Comparison of ENCODE assay signal across 21 mouse cellular contexts in the genomic region with DNA sequence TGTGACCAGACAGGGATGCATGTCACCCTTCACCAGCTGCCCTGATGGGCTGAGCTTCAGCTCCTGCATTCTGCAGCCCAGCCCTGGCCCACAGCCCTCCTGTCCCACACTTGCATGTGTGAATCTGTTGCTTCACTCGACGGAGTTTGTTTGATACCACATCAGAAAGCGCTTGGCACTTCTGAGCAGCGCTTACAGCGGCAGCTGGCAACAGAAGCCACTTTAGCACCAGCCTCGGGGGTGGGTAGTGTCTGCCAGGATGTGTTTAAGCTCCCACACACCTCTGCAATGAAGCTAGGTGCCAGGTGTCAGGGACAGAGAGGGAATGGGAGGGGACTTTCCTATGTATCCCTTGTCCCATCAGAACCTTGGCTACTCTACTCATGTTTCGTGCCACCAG. TPM values are rescaled to one million over a fixed set of nuclear protein-coding genes. Genes with fewer than 3 reads are reported as not detected.
DNase-seq lines count a peak whose midpoint lies in the region; ATAC-seq and TF ChIP-seq lines count a peak whose summit lies in the region.
"Had no signal": no experiment of that assay in that cellular context is flagged by ENCODE, and none has a peak within 500 bp of the region (broad histone marks: within the 10 kb centered on the region; RNA-seq: fewer than 3 reads in every experiment).

No protein-coding gene starts in this region.

- intact Hi-C loops in left cerebral cortex, postnatal 36 days (cut with DNase I), result loop anchor here (2.0 to 5.0 kb wide), 2 partner anchors 68 to 100 kb away; no protein-coding TSS in a partner anchor

- H3K9ac ChIP-seq in forebrain, postnatal 0 days, result no peak overlapping the region
- no peak overlapping the region for H3K9ac ChIP-seq in forebrain, embryonic 15.5 days (replicated peaks)
- H3K9ac ChIP-seq in intestine, embryonic 15.5 days, result no peak overlapping the region
- H3K9ac ChIP-seq: embryonic facial prominence, embryonic 12.5 days; hindbrain, embryonic 15.5 days; lung, embryonic 14.5 days had no signal

- H3K27me3 ChIP-seq in forebrain, postnatal 0 days (ENCODE audit: insufficient read depth, low read length), result no peaks in the 10 kb centered on the region
- no peaks in the 10 kb centered on the region for H3K27me3 ChIP-seq in forebrain, embryonic 15.5 days
- H3K27me3 ChIP-seq in intestine, embryonic 15.5 days (replicated peaks), result 0 out of 2 replicates have a peak, but pooled peaks cover 6% of the 10 kb centered on the region
- H3K27me3 ChIP-seq: embryonic facial prominence, embryonic 12.5 days; hindbrain, embryonic 15.5 days had no signal

- DNase-seq in forebrain, postnatal 0 days, result no peak
- peak; percentile 47 to 54 for DNase-seq in CD8-positive naive resting alpha-beta T cell, adult 2 months (ENCODE audit: low read depth in 2 of 2, low spot score in 2 of 2)
- DNase-seq in left cerebral cortex, postnatal 36 days (ENCODE audit: low spot score in 2 of 2), result peak; percentile 40 to 52
- DNase-seq in telencephalon, adult 2 months (ENCODE audit: low read depth, low spot score), result peak; percentile 54
- DNase-seq in adrenal gland, adult (ENCODE audit: inconsistent age in 2 of 2, low spot score in 1 of 2), result no peak
- no peak for DNase-seq in gastrocnemius, postnatal 25 days
- DNase-seq: layer of hippocampus, postnatal 36 days had no signal

- no peaks in the 10 kb centered on the region for H3K9me3 ChIP-seq in forebrain, postnatal 0 days (ENCODE audit: low read length)
- no peaks in the 10 kb centered on the region for H3K9me3 ChIP-seq in forebrain, embryonic 15.5 days
- no peaks in the 10 kb centered on the region for H3K9me3 ChIP-seq in intestine, embryonic 15.5 days
- H3K9me3 ChIP-seq: embryonic facial prominence, embryonic 12.5 days; forebrain, embryonic 10.5 days; hindbrain, embryonic 15.5 days; megakaryocyte, embryonic 14.5 days had no signal

- no peak for TF ChIP-seq CTCF in forebrain, postnatal 0 days (IDR thresholded peaks at IDR 0.05; ENCODE audit: low read depth)

- no peaks in the 10 kb centered on the region; the same call in 1 of the 2 replicates for H3K36me3 ChIP-seq in forebrain, postnatal 0 days (ENCODE audit: insufficient read depth)
- no peaks in the 10 kb centered on the region for H3K36me3 ChIP-seq in forebrain, embryonic 15.5 days
- H3K36me3 ChIP-seq in intestine, embryonic 15.5 days, result no peaks in the 10 kb centered on the region
- H3K36me3 ChIP-seq: embryonic facial prominence, embryonic 12.5 days; forebrain, embryonic 10.5 days; hindbrain, embryonic 15.5 days had no signal

- peak; percentile 34; the same call in 1 of the 2 replicates for ATAC-seq in forebrain, postnatal 0 days
- ATAC-seq in forebrain, embryonic 15.5 days (replicated peaks), result no peak
- ATAC-seq in intestine, embryonic 15.5 days, result no peak

- 56% methylated on average over 7 of the region's 7 CpGs for WGBS in forebrain, postnatal 0 days
- 69% methylated on average over 7 of the region's 7 CpGs for WGBS in forebrain, embryonic 15.5 days
- 75% methylated on average over 7 of the region's 7 CpGs for WGBS in intestine, embryonic 15.5 days

- H3K4me3 ChIP-seq in forebrain, postnatal 0 days (ENCODE audit: low read depth, low read length), result no peak overlapping the region
- H3K4me3 ChIP-seq in forebrain, embryonic 15.5 days, result no peak overlapping the region
- H3K4me3 ChIP-seq in intestine, embryonic 15.5 days (replicated peaks), result no peak overlapping the region
- H3K4me3 ChIP-seq: embryonic facial prominence, embryonic 12.5 days; forebrain, embryonic 10.5 days; hindbrain, embryonic 15.5 days; megakaryocyte, embryonic 14.5 days had no signal

- no peak overlapping the region for H3K27ac ChIP-seq in forebrain, postnatal 0 days (ENCODE audit: low read depth, low read length)
- no peak overlapping the region for H3K27ac ChIP-seq in forebrain, embryonic 15.5 days (replicated peaks)
- no peak overlapping the region for H3K27ac ChIP-seq in intestine, embryonic 15.5 days
- H3K27ac ChIP-seq: embryonic facial prominence, embryonic 12.5 days; forebrain, embryonic 10.5 days; hindbrain, embryonic 15.5 days had no signal

- no peak overlapping the region for H3K4me2 ChIP-seq in forebrain, postnatal 0 days (ENCODE audit: low read depth)
- no peak overlapping the region for H3K4me2 ChIP-seq in forebrain, embryonic 15.5 days (replicated peaks)
- H3K4me2 ChIP-seq in intestine, embryonic 15.5 days (replicated peaks), result no peak overlapping the region
- H3K4me2 ChIP-seq: embryonic facial prominence, embryonic 12.5 days; hindbrain, embryonic 15.5 days; liver, embryonic 11.5 days; lung, embryonic 14.5 days had no signal

- H3K4me1 ChIP-seq in forebrain, postnatal 0 days (ENCODE audit: insufficient read depth), result no peaks in the 10 kb centered on the region
- peaks cover 9% of the 10 kb centered on the region for H3K4me1 ChIP-seq in forebrain, embryonic 15.5 days
- no peaks in the 10 kb centered on the region; the same call in 1 of the 2 replicates for H3K4me1 ChIP-seq in intestine, embryonic 15.5 days (replicated peaks)

RNA-seq across cellular contexts. Expression of gene Qrfp, which starts 4.3 kb away (rescaled TPM):
- 0.08 and 0.19 TPM in 2 replicates for total RNA-seq in forebrain, postnatal 0 days (2014; rRNA removed)
- 0.06 TPM in 1 of 2 replicates, not detected in the other for polyA plus RNA-seq in forebrain, postnatal 0 days (2015; fragmentation: Nextera tagmentation; extraction: Ambion mirVana)
- polyA plus RNA-seq in forebrain, embryonic 15.5 days (2015; fragmentation: Nextera tagmentation; extraction: Ambion mirVana), result 0.08 and 0.20 TPM in 2 replicates
- total RNA-seq in left cerebral cortex, postnatal 36 days (2021), result not detected
- not detected for total RNA-seq in gastrocnemius, postnatal 25 days (2021)
- 0.05 TPM in 2 replicates for polyA plus RNA-seq in intestine, embryonic 15.5 days (2015; fragmentation: Nextera tagmentation; extraction: Ambion mirVana)
- total RNA-seq: adrenal gland, adult 8-10 months; gastrocnemius, adult 8-10 months; heart, postnatal 14 days; layer of hippocampus, postnatal 36 days had no signal
- polyA plus RNA-seq: hindbrain, embryonic 15.5 days; liver, embryonic 11.5 days; lung, embryonic 14.5 days had no signal

RNA-seq across cellular contexts. Expression of gene Fibcd1, which starts 31.1 kb away (rescaled TPM):
- 8.9 and 12.7 TPM in 2 replicates for total RNA-seq in forebrain, postnatal 0 days (2014; rRNA removed)
- 5.7 and 8.5 TPM in 2 replicates for polyA plus RNA-seq in forebrain, postnatal 0 days (2015; fragmentation: Nextera tagmentation; extraction: Ambion mirVana)
- polyA plus RNA-seq in forebrain, embryonic 15.5 days (2015; fragmentation: Nextera tagmentation; extraction: Ambion mirVana), result 3.2 TPM in 2 replicates
- 1 to 10 TPM; 8.4 to 8.7 TPM for total RNA-seq in left cerebral cortex, postnatal 36 days (2021)
- total RNA-seq in gastrocnemius, postnatal 25 days (2021), result not detected
- polyA plus RNA-seq in intestine, embryonic 15.5 days (2015; fragmentation: Nextera tagmentation; extraction: Ambion mirVana), result 0.46 and 0.67 TPM in 2 replicates
- total RNA-seq: common myeloid progenitor, adult 5-6 weeks; gastrocnemius, adult 8-10 months; neutrophil, adult 5-6 weeks had no signal
- polyA plus RNA-seq: stomach, embryonic 14.5 days had no signal

Comparison
In these comparisons a context has a peak if more than half of its experiments do, and no peak if none do; other contexts are left out.
1. DNase-seq: peak in CD8-positive naive resting alpha-beta T cell, adult 2 months (2 of 2), left cerebral cortex, postnatal 36 days (2 of 2) and telencephalon, adult 2 months (single experiment); none in forebrain, postnatal 0 days (single experiment), adrenal gland, adult (0 of 2) and gastrocnemius, postnatal 25 days (single experiment).